Mouse (Mus musculus) stomach, postnatal 0 days (tissue): ENCODE measurements at regions not wholly inside any gene's neighbourhood (a gene's known extent, or its start where the extent isn't known, plus 50 kb on each side); places are given as distances from the start of the nearest gene placed in this dataset.
A peak's percentile ranks its signal among the peaks of the same experiment; 100 is the strongest.

Experiments
- CTCF ChIP-seq: IDR thresholded peaks from 2 replicates; pipeline ENCODE4 v1.5.1; 2016; ENCODE audit warnings: antibody characterized with exemption, low read depth, mild to moderate bottlenecking, moderate library complexity
- EP300 ChIP-seq: optimal IDR thresholded peaks from 2 replicates; pipeline ENCODE3; 2016; ENCODE audit warnings: antibody characterized with exemption

DNA sequence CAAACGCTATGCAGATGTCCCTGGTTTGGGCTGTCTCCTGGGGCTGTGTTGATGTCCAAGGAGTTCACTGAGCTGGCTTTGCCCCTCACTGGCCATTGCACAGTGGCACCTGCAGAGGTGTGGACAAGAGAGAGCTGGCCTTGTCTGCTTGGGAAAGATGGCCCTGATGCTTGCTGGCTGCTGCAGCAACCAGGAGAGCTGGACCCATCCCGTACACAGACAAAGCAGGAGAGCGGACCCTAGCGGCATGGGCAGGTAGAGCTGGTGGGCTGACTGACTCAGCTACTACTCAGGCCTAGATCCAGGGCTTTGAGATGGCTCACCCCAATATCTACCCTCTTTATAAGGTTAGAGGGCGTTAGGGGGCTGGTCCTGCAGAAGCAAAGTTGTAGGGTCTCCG, 161.7 kb downstream of the CK137956 start:
- 0 out of 2 replicates have a peak, but pooled peaks have one; percentile 11 for TF ChIP-seq CTCF
- TF ChIP-seq EP300, result no peak
